Mouse (Mus musculus) forebrain, embryonic 16.5 days (tissue): ENCODE measurements around the gene Nkg7. TPM values are rescaled to one million over a fixed set of nuclear protein-coding genes. Genes with fewer than 3 reads are reported as not detected.

Experiments used
- ATAC-seq: fragments of 200-750 bp; cut with Nextera tagmentation; 2 replicates; pipeline ENCODE4 v1.8.0; 2017; ENCODE audit warnings: mild to moderate bottlenecking, moderate library complexity
- H3K27ac ChIP-seq: fragments of 300-500 bp; sonication (generic); 2 replicates; pipeline ENCODE4 v1.5.1; 2014; ENCODE audit warnings: low read length, control low read depth
- H3K27me3 ChIP-seq: fragments of 300-500 bp; sonication (generic); replicated peaks from 2 replicates; pipeline ENCODE4 v1.6.1; 2014; ENCODE audit warnings: low read length; ENCODE audit not compliant: control insufficient read depth, insufficient read depth
- H3K36me3 ChIP-seq: fragments of 300-500 bp; sonication (generic); 2 replicates; pipeline ENCODE4 v1.6.1; 2014; ENCODE audit not compliant: control insufficient read depth, insufficient read depth
- H3K4me1 ChIP-seq: fragments of 300-500 bp; sonication (generic); replicated peaks from 2 replicates; pipeline ENCODE4 v1.6.1; 2014; ENCODE audit warnings: low read length; ENCODE audit not compliant: control insufficient read depth, insufficient read depth
- H3K4me2 ChIP-seq: fragments of 300-500 bp; sonication (generic); 2 replicates; pipeline ENCODE4 v1.6.1; 2014; ENCODE audit warnings: mild to moderate bottlenecking, low read length, control low read depth
- H3K4me3 ChIP-seq: fragments of 300-500 bp; sonication (generic); replicated peaks from 2 replicates; pipeline ENCODE4 v1.5.1; 2014; ENCODE audit warnings: mild to moderate bottlenecking, low read length, control low read depth
- H3K9ac ChIP-seq: fragments of 300-500 bp; sonication (generic); replicated peaks from 2 replicates; pipeline ENCODE4 v1.6.1; 2014; ENCODE audit warnings: low read depth, low read length, control low read depth
- H3K9me3 ChIP-seq: fragments of 300-500 bp; sonication (generic); 2 replicates; pipeline ENCODE4 v1.6.1; 2016; ENCODE audit warnings: low read length; ENCODE audit not compliant: control insufficient read depth
- WGBS: fragments of 180-500 bp; shearing (Covaris S2); extraction: QIAGEN DNeasy Blood & Tissue Kit; methylation state at CpG from one replicate; pipeline ENCODE4 v1.1.7; 2014; 5-methylcytosine and 5-hydroxymethylcytosine counted together
- polyA plus RNA-seq: library from polyadenylated mRNA; unstranded; fragments of >200 nt; fragmentation: Nextera tagmentation; extraction: Ambion mirVana; gene quantifications from 2 replicates; pipeline ENCODE4 v1.2.1, GENCODE M21; 2015

Nkg7 gene
- polyA plus RNA-seq, 1 experiment from 2014 or later: not detected

DNA sequence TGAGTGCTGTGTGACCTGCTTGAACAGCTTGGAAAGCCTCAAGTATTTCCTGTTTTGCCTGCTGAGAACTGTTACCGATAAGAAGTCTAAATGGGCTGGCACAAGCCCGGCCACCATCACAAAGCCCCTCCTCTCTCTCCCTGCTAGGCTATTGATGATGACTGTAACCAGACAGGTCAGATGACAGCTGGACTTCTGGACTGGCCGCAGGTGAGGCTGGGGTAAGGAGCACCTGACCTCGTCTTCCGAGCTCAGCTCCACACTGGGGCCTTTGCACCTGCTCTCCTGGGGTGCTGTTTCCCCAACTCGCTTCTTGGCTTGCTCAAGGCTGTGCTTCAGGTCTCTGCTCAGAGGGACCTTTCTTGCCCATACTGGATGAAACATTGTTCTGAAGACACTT is 17.5 kb downstream of the Nkg7 start:
- H3K9ac ChIP-seq: no peak overlapping the region
- no peaks in the 10 kb centered on the region for H3K27me3 ChIP-seq

DNA sequence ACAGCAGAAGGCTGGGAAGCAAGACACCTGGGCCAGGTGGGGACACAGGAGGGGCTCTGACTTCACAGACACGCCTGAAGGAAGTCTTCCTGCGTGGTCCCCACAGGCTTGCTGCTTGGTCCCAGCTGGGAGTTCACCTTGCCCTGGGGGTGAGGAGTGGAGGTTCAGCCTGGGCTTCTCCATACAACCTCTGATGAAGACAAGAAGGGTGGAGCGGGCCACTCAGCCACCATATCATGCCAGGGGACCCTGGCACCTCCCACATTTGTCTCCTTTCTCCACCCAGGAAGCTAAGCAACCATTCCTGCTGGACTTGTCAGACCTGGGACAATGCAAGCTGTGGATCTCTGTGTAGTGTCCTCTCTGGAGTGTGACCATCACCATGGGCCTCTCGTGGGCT is 26.0 kb downstream of the Nkg7 start, which contains the start of gene Vsig10l:
Vsig10l (plus strand) TSS at position 301 of the 400 bp plus-strand sequence.
- Histone ChIP-seq H3K4me3 (no peak within 1 kb of the TSS), H3K4me1 (peaks cover 14% of the 10 kb centered on the region), H3K36me3 (no peaks in the 10 kb centered on the region), H3K9ac (no peak within 1 kb of the TSS), H3K9me3 (no peaks in the 10 kb centered on the region), H3K27me3 (no peaks in the 10 kb centered on the region), H3K27ac (no peak within 1 kb of the TSS), H3K4me2 (no peak within 1 kb of the TSS)
- WGBS: 47% methylated on average over 4 of the region's 4 CpGs
- ATAC-seq: no peak

More for the DNA sequence above, 17.5 kb downstream of the Nkg7 start:
- Histone ChIP-seq H3K27ac (no peak overlapping the region), H3K4me2 (no peak overlapping the region), H3K4me3 (no peak overlapping the region), H3K36me3 (peaks cover 13% of the 10 kb centered on the region), H3K9me3 (no peaks in the 10 kb centered on the region), H3K4me1 (no peaks in the 10 kb centered on the region)
- 94% methylated on average over 6 of the region's 6 CpGs for WGBS
- ATAC-seq: no peak

DNA sequence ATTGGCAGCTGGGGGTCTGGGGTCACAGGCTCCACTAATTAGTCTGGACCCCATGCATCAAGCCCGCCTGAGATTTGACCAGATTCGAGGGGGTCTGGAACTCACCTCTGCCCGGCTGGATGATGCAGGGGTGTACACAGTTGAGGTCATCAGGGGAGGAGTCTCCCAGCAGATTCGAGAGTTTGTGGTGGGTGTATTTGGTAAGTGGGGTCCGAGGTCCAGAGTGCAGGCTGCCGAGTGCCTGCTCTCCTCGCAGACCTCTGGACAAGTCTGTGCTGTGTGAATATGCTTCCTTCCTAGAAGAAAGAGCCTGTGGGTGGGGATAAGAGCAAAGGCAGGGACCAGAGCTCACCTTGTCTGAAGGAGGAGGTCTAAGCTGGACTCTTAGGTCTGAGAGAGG is 27.1 kb downstream of the Nkg7 start:
- H3K36me3 ChIP-seq: no peaks in the 10 kb centered on the region
- no peak overlapping the region for H3K4me2 ChIP-seq
- H3K9ac ChIP-seq: no peak overlapping the region
- ATAC-seq: no peak
- WGBS: 77% methylated on average over 7 of the region's 7 CpGs
- H3K27me3 ChIP-seq: no peaks in the 10 kb centered on the region
- H3K4me1 ChIP-seq: peaks cover 14% of the 10 kb centered on the region
- H3K4me3 ChIP-seq: no peak overlapping the region
- no peaks in the 10 kb centered on the region for H3K9me3 ChIP-seq
- no peak overlapping the region for H3K27ac ChIP-seq

DNA sequence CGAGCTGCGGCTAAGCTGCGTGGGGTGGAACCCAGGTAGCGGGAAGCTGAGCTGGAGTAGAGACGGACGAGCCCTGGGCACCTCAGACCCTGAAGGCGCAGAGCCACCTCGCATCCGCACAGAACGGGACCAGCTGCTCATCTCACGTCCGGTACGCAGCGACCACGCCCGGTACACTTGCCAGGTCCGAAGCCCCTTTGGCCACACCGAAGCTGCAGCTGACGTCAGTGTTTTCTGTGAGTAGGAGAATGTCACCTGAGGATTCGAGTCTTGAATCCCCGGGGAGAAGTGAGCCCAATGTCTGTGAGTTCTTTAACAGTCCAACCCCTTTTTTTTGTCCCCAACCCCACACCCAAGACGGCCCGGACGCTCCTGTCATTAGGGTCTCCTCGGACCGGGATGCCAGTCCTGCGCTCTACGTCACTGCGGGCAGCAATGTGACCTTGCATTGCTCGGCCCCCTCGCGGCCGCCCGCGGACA is 28.0 kb downstream of the Nkg7 start:
- no peak for ATAC-seq
- Histone ChIP-seq H3K36me3 (no peaks in the 10 kb centered on the region), H3K27ac (no peak overlapping the region), H3K4me2 (peak overlapping the region; percentile 76), H3K27me3 (no peaks in the 10 kb centered on the region), H3K4me3 (peak overlapping the region; percentile 52), H3K4me1 (peaks cover 14% of the 10 kb centered on the region), H3K9ac (peak overlapping the region; percentile 51), H3K9me3 (no peaks in the 10 kb centered on the region)
- 6% methylated on average over 35 of the region's 35 CpGs for WGBS

DNA sequence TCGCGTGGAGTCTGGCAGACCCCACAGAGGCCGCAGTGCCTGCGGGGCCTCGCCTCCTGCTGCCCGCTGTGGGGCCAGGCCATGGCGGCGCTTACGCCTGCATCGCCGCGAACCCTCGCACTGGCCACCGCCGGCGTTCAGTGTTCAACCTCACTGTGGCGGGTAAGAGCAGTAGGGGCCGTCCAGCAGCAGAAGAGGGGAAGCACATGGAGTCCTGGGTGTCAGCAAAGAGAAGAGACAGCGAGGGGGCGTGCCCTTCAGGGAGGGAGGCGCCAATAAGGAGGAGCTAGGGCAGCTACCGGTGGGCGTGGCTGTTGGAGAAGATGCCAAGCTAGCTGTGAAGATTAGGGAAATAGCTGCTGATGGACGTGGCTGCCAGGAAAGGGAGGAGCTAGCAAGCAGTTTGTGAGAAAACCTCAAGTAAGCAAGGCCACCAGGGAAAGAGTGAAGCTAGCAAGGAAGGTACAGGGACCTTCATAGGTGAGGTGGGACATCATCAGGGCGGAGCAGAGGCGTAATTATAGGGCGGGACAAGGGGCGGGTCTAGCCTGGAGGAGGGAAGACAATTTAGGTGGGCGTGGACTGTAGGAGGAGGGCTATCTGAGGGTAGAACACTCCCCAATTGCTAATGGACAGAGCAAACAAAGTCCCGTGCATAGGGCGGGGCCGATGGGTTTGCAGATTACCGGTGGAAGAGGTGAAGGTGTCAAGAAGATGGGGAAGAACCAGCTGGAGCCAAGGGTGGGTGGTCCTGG is 28.6 kb downstream of the Nkg7 start:
- peak overlapping the region; percentile 51 for H3K9ac ChIP-seq
- no peaks in the 10 kb centered on the region for H3K9me3 ChIP-seq
- H3K4me2 ChIP-seq: peak overlapping the region; percentile 76
- no peaks in the 10 kb centered on the region for H3K27me3 ChIP-seq
- peak overlapping the region; percentile 52 for H3K4me3 ChIP-seq
- H3K27ac ChIP-seq: no peak overlapping the region
- WGBS: under 1% methylated on average over 33 of the region's 33 CpGs
- H3K36me3 ChIP-seq: no peaks in the 10 kb centered on the region
- H3K4me1 ChIP-seq: peaks cover 14% of the 10 kb centered on the region
- peak; percentile 84 for ATAC-seq

DNA sequence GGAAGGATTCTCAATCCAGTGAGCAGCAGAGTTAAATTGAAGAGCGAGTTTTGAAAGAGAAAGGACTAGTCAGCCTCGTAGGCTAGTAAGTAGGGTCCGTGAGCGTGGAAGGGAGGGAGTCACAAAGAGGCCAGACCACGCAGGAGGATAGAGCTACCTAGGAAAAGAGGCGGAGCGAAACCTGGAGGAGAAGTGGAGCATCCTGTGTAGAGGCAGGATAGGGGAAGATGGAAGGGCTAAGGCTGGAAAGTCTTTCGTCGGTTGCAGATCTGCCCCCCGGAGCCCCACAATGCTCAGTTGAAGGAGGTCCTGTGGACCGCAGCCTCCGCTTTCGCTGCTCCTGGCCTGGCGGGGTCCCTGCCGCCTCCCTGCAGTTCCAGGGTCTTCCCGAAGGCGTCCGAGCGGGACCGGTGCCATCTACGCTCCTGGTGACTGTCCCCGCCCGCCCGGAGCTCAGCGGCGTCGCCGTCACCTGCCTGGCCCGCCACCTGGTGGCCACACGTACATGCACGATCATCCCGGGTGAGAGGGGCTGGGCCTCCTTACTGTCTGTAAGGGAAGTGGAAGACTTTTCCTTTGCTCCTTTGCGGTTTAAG is 29.3 kb downstream of the Nkg7 start:
- peak overlapping the region; percentile 52 for H3K4me3 ChIP-seq
- no peaks in the 10 kb centered on the region for H3K9me3 ChIP-seq
- H3K4me1 ChIP-seq: peaks cover 14% of the 10 kb centered on the region
- peak; percentile 59 for ATAC-seq
- H3K4me2 ChIP-seq: peak overlapping the region; percentile 76
- H3K36me3 ChIP-seq: no peaks in the 10 kb centered on the region
- H3K27me3 ChIP-seq: no peaks in the 10 kb centered on the region
- no peak overlapping the region for H3K27ac ChIP-seq
- peak overlapping the region; percentile 47 for H3K9ac ChIP-seq
- under 1% methylated on average over 33 of the region's 33 CpGs for WGBS

DNA sequence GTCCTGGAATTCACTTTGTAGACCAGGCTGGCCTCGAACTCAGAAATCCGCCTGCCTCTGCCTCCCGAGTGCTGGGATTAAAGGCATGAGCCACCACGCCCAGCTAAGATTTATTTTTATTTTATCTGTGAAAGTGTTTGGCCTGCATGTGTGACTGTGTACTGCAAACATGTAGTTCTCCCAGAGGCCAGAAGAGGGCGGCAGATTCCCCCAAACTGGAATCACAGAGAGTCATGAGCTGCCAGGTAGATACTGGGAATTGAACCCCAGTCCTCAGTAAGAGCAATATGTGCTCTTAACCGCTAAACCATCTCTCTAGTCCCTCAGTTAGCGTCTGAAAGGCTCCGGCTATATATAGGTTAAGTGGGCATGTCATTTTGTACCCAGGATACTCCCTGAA is 33.5 kb downstream of the Nkg7 start:
- no peaks in the 10 kb centered on the region for H3K36me3 ChIP-seq
- ATAC-seq: no peak
- no peak overlapping the region for H3K4me2 ChIP-seq
- H3K27me3 ChIP-seq: no peaks in the 10 kb centered on the region
- H3K4me1 ChIP-seq: peaks cover 10% of the 10 kb centered on the region
- H3K9ac ChIP-seq: no peak overlapping the region
- 34% methylated on average over 8 of the region's 8 CpGs for WGBS
- no peak overlapping the region for H3K27ac ChIP-seq
- H3K4me3 ChIP-seq: no peak overlapping the region
- H3K9me3 ChIP-seq: no peaks in the 10 kb centered on the region

DNA sequence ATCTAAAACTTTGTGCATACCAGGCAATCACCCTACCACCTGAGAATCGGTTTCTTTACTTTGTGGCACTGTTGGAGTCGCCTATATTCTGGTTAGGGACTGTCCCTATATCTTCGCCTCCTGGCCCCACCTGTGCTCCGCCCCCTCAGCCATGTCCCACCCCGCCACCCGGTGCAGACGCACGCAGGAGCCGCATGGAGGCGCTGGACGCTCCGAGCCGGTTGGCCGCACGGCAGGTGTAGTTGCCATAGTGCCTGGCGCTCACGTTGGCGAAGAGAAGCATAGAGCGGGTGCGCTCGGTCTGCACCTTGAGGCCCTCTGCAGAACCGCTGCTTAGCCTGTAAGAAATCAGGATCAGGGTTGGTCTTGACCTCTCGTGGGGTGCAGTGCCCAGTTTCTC is 38.8 kb downstream of the Nkg7 start:
- H3K4me1 ChIP-seq: no peaks in the 10 kb centered on the region; the same call in 1 of the 2 replicates
- H3K36me3 ChIP-seq: peaks cover 5% of the 10 kb centered on the region; the same call in 1 of the 2 replicates
- H3K27me3 ChIP-seq: no peaks in the 10 kb centered on the region
- H3K4me2 ChIP-seq: no peak overlapping the region
- WGBS: 18% methylated on average over 23 of the region's 23 CpGs
- no peaks in the 10 kb centered on the region for H3K9me3 ChIP-seq
- H3K9ac ChIP-seq: no peak overlapping the region
- ATAC-seq: no peak
- no peak overlapping the region for H3K27ac ChIP-seq
- no peak overlapping the region for H3K4me3 ChIP-seq

DNA sequence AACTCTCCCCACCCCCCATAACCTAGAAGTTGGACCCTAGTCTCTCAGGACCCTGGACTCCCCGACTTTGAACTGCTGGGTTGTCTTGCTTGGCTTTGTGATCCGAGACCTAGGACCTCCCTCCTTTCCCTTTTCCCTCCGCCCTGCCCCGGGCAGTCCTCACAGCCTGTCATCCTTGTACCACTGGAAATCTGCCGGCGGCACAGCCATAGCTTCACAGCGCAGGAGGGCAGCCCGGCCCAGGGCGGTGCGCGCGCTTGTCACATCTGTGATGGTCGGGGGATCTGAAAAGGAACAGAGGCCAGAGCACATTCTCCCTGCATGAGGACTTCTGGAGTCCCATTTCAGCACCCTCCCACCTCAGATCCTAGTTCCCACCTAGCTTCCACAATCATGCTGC is 39.5 kb downstream of the Nkg7 start:
- H3K4me1 ChIP-seq: no peaks in the 10 kb centered on the region; the same call in 1 of the 2 replicates
- H3K9me3 ChIP-seq: no peaks in the 10 kb centered on the region
- H3K36me3 ChIP-seq: peaks cover 5% of the 10 kb centered on the region; the same call in 1 of the 2 replicates
- ATAC-seq: no peak
- H3K27ac ChIP-seq: no peak overlapping the region
- H3K4me2 ChIP-seq: no peak overlapping the region
- 20% methylated on average over 13 of the region's 13 CpGs for WGBS
- no peak overlapping the region for H3K9ac ChIP-seq
- no peak overlapping the region for H3K4me3 ChIP-seq
- no peaks in the 10 kb centered on the region for H3K27me3 ChIP-seq
